Comparison of ENCODE assay signal across 22 mouse cellular contexts in the genomic region with DNA sequence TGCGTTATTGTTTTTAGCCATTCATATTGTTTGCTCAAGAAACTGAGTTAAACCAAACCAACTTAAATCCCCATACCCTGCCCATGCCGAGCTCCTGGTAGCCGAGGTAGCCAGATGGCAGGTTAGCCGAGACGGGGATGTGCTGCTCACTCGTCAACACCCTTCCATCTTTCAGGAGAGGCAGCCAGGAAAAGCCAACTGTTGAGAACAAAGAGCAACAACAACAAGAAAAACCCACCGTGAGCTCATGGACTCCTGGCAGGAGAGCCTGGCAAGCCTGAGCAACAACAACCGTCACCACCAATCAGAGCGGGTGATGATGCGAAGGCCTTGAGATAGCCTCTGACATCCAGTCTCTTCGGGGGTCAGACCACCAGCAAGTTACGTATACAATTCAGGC.
DNase-seq lines count a peak whose midpoint lies in the region; ATAC-seq and TF ChIP-seq lines count a peak whose summit lies in the region.
"Had no signal": no experiment of that assay in that cellular context is flagged by ENCODE, and none has a peak within 500 bp of the region (broad histone marks: within the 10 kb centered on the region; RNA-seq: fewer than 3 reads in every experiment).

No protein-coding gene starts in this region.

- WGBS in forebrain, postnatal 0 days = 77% methylated on average over 12 of the region's 12 CpGs
- 90% methylated on average over 12 of the region's 12 CpGs for WGBS in forebrain, embryonic 10.5 days
- WGBS in cerebellum, adult 2 months = 36% methylated on average over 12 of the region's 12 CpGs
- WGBS in intestine, postnatal 0 days = 87% methylated on average over 12 of the region's 12 CpGs

- H3K9me3 ChIP-seq in forebrain, postnatal 0 days (ENCODE audit: low read length) = no peaks in the 10 kb centered on the region
- H3K9me3 ChIP-seq in forebrain, embryonic 10.5 days = no peaks in the 10 kb centered on the region
- no peaks in the 10 kb centered on the region for H3K9me3 ChIP-seq in intestine, postnatal 0 days (ENCODE audit: control insufficient read depth)
- H3K9me3 ChIP-seq: embryonic facial prominence, embryonic 13.5 days; G1E; heart, embryonic 13.5 days; hindbrain, embryonic 15.5 days had no signal

- no peak overlapping the region for H3K9ac ChIP-seq in forebrain, postnatal 0 days
- no peak overlapping the region for H3K9ac ChIP-seq in intestine, postnatal 0 days (ENCODE audit: low read depth, low read length)
- H3K9ac ChIP-seq: embryonic facial prominence, embryonic 13.5 days; heart, embryonic 13.5 days; hindbrain, embryonic 15.5 days had no signal

- H3K4me3 ChIP-seq in forebrain, postnatal 0 days (ENCODE audit: low read depth, low read length) = no peak overlapping the region
- no peak overlapping the region for H3K4me3 ChIP-seq in forebrain, embryonic 10.5 days
- no peak overlapping the region for H3K4me3 ChIP-seq in cerebellum, adult 2 months (replicated peaks; ENCODE audit: insufficient read depth, low read depth, low read length)
- H3K4me3 ChIP-seq in intestine, postnatal 0 days (ENCODE audit: low read depth, low read length) = no peak overlapping the region
- H3K4me3 ChIP-seq: embryonic facial prominence, embryonic 13.5 days; gastrocnemius, adult 2 months; heart, embryonic 13.5 days; hindbrain, embryonic 15.5 days had no signal

- no peak for TF ChIP-seq CTCF in forebrain, postnatal 0 days (IDR thresholded peaks at IDR 0.05; ENCODE audit: low read depth)
- no peak for TF ChIP-seq CTCF in cerebellum, adult 2 months (IDR thresholded peaks at IDR 0.05; ENCODE audit: borderline replicate concordance, insufficient read depth, low read depth, low read length)
- no peak for TF ChIP-seq CTCF in intestine, postnatal 0 days (IDR thresholded peaks at IDR 0.05; ENCODE audit: low read depth)

- no peak overlapping the region for H3K4me2 ChIP-seq in forebrain, postnatal 0 days (ENCODE audit: low read depth)
- no peak overlapping the region for H3K4me2 ChIP-seq in intestine, postnatal 0 days (replicated peaks; ENCODE audit: low read depth)
- H3K4me2 ChIP-seq: embryonic facial prominence, embryonic 13.5 days; heart, embryonic 13.5 days; hindbrain, embryonic 15.5 days had no signal

- no peaks in the 10 kb centered on the region for H3K4me1 ChIP-seq in forebrain, postnatal 0 days (ENCODE audit: insufficient read depth)
- H3K4me1 ChIP-seq in forebrain, embryonic 10.5 days = no peaks in the 10 kb centered on the region
- peaks cover 10% of the 10 kb centered on the region for H3K4me1 ChIP-seq in cerebellum, adult 2 months (ENCODE audit: control insufficient read depth, insufficient read depth, low read length)
- H3K4me1 ChIP-seq in intestine, postnatal 0 days (replicated peaks; ENCODE audit: control insufficient read depth, insufficient read depth, low read length) = no peaks in the 10 kb centered on the region
- H3K4me1 ChIP-seq: hindbrain, embryonic 15.5 days had no signal

- ATAC-seq in cerebellum, adult (ENCODE audit: insufficient number of reproducible peaks, low FRiP score, low TSS enrichment) = peak; percentile 33; the same call in 1 of the 2 replicates
- peak; percentile 57 for ATAC-seq in forebrain, postnatal 0 days
- no peak for ATAC-seq in intestine, postnatal 0 days
- ATAC-seq: CD4-positive, CD25-positive, alpha-beta regulatory T cell, adult 4 months; intestine, embryonic 16.5 days had no signal

- H3K27ac ChIP-seq in forebrain, postnatal 0 days (ENCODE audit: low read depth, low read length) = no peak overlapping the region
- H3K27ac ChIP-seq in forebrain, embryonic 10.5 days = no peak overlapping the region
- peak overlapping the region; percentile 66 for H3K27ac ChIP-seq in cerebellum, adult 2 months (ENCODE audit: insufficient read depth, low read length)
- no peak overlapping the region for H3K27ac ChIP-seq in intestine, postnatal 0 days (ENCODE audit: low read depth, low read length)
- H3K27ac ChIP-seq: embryonic facial prominence, embryonic 13.5 days; gastrocnemius, adult 2 months; heart, embryonic 13.5 days; hindbrain, embryonic 15.5 days had no signal

- no peak for DNase-seq in cerebellum, postnatal 10 days
- DNase-seq in forebrain, postnatal 0 days = no peak
- no peak for DNase-seq in forebrain, embryonic 10.5 days (ENCODE audit: extremely low spot score, low spot score)
- DNase-seq in cerebellum, adult 2 months = peak; percentile 57 to 81
- peak; percentile 56 to 67 for DNase-seq in cerebellum, postnatal 25 days
- no peak for DNase-seq in spleen, postnatal 36 days (ENCODE audit: low spot score in 2 of 2)
- DNase-seq: adrenal gland, adult 8-10 months; adrenal gland, postnatal 36 days; B cell, adult 2 months; gastrocnemius, adult 2 months; gastrocnemius, postnatal 36 days; heart, adult 11 months; heart, postnatal 36 days; kidney, adult 8-10 months had no signal

- peaks cover 35% of the 10 kb centered on the region for H3K36me3 ChIP-seq in forebrain, postnatal 0 days (ENCODE audit: insufficient read depth)
- H3K36me3 ChIP-seq in forebrain, embryonic 10.5 days (replicated peaks) = 0 out of 2 replicates have a peak, but pooled peaks cover 2% of the 10 kb centered on the region
- peaks cover 39% of the 10 kb centered on the region for H3K36me3 ChIP-seq in intestine, postnatal 0 days (ENCODE audit: control insufficient read depth, insufficient read depth)

- H3K27me3 ChIP-seq in forebrain, postnatal 0 days (ENCODE audit: insufficient read depth, low read length) = no peaks in the 10 kb centered on the region
- no peaks in the 10 kb centered on the region for H3K27me3 ChIP-seq in forebrain, embryonic 10.5 days (ENCODE audit: poor library complexity, severe bottlenecking)
- H3K27me3 ChIP-seq in cerebellum, adult 2 months (ENCODE audit: control insufficient read depth, insufficient read depth, low read length) = no peaks in the 10 kb centered on the region
- H3K27me3 ChIP-seq in intestine, postnatal 0 days (replicated peaks; ENCODE audit: control insufficient read depth, insufficient read depth, low read length) = no peaks in the 10 kb centered on the region
- H3K27me3 ChIP-seq: embryonic facial prominence, embryonic 13.5 days; heart, embryonic 13.5 days; hindbrain, embryonic 15.5 days had no signal

- no peak for TF ChIP-seq POLR2A in cerebellum, adult 2 months (IDR thresholded peaks at IDR 0.05; ENCODE audit: borderline replicate concordance, insufficient read depth, low read length)

Comparison
In these comparisons a context has a peak if more than half of its experiments do, and no peak if none do; other contexts are left out.
1. DNase-seq: peak in cerebellum, adult 2 months (2 of 2) and cerebellum, postnatal 25 days (2 of 2); none in cerebellum, postnatal 10 days (0 of 2), forebrain, postnatal 0 days (single experiment), forebrain, embryonic 10.5 days (single experiment) and spleen, postnatal 36 days (0 of 2).